In the genomic region with DNA sequence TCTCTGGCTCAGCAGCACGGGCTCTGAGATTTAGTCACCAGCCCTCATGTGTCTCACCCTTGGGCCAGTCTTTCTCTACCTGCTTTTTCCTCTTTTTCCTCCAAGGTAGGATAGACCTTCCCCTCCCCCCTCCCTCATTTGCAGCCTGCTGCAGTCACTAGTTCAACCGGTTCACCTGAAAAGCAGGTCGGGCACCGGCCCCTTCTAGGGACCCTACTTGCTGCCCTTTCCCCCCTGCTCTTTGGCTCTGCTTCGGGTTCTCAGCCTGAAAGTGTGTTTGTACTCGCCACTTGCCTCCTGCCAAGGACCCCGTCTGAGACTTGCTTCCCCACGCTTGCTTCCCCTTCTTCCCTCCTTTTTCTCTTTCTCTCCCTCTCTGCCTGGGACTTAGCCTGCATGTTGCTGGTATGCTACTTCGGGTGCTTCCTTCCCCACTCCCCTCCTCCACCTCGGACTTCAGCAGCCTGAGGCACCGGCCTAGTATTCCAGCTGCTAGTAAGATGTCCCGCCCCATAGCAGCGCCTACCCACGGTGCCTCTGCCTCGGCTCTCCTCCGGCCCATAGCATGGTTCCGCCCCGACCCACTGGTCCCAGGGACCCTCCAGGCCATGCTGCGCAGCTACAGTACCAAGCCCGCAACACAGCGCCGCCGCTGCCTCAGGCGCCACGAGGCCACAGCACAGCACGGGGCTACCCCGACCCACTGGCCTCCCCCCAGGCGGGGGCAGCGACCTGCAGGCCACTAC, we compare ENCODE assay signal across 9 mouse cellular contexts. TPM values are rescaled to one million over a fixed set of nuclear protein-coding genes. Genes with fewer than 3 reads are reported as not detected.
DNase-seq lines count a peak whose midpoint lies in the region; ATAC-seq and TF ChIP-seq lines count a peak whose summit lies in the region.
"Had no signal": no experiment of that assay in that cellular context is flagged by ENCODE, and none has a peak within 500 bp of the region (broad histone marks: within the 10 kb centered on the region; RNA-seq: fewer than 3 reads in every experiment).

No protein-coding gene starts in this region.

- peak overlapping the region; percentile 31 for H3K4me3 ChIP-seq in intestine, embryonic 15.5 days (replicated peaks)
- H3K4me3 ChIP-seq in liver, postnatal 0 days (ENCODE audit: low read depth, low read length), result peak overlapping the region; percentile 26

- ATAC-seq in intestine, embryonic 15.5 days, result peak; percentile 88
- peak; percentile 51; the same call in 1 of the 2 replicates for ATAC-seq in liver, postnatal 0 days
- ATAC-seq: Patski had no signal

- no peak for TF ChIP-seq EP300 in liver, postnatal 0 days (IDR thresholded peaks at IDR 0.05; ENCODE audit: low read depth)

- no peaks in the 10 kb centered on the region for H3K9me3 ChIP-seq in intestine, embryonic 15.5 days
- no peaks in the 10 kb centered on the region for H3K9me3 ChIP-seq in liver, postnatal 0 days (ENCODE audit: low read length)

- peak; percentile 91 for DNase-seq in heart, adult 11 months
- DNase-seq in heart, postnatal 25 days (ENCODE audit: low spot score), result no peak
- DNase-seq in brain, adult 2 months (ENCODE audit: low read depth, low spot score), result peak; percentile 15
- DNase-seq in forelimb bud, embryonic 11.5 days (ENCODE audit: low read depth, low spot score), result peak; percentile 35
- DNase-seq in liver, postnatal 0 days, result peak; percentile 32
- DNase-seq in retina, embryonic 14.5 days (ENCODE audit: low spot score), result peak; percentile 51
- no peak for DNase-seq in adipocyte (ENCODE audit: low spot score)

- 18% methylated on average over 29 of the region's 29 CpGs for WGBS in intestine, embryonic 15.5 days
- 24% methylated on average over 29 of the region's 29 CpGs for WGBS in liver, postnatal 0 days (ENCODE audit: insufficient replicate concordance)

- H3K4me2 ChIP-seq in intestine, embryonic 15.5 days (replicated peaks), result peak overlapping the region; percentile 64
- H3K4me2 ChIP-seq in liver, postnatal 0 days (ENCODE audit: low read depth, low read length), result peak overlapping the region; percentile 69

- H3K27ac ChIP-seq in intestine, embryonic 15.5 days, result no peak overlapping the region
- H3K27ac ChIP-seq in liver, postnatal 0 days (ENCODE audit: low read depth), result no peak overlapping the region

- peak overlapping the region; percentile 47 for H3K9ac ChIP-seq in intestine, embryonic 15.5 days
- peak overlapping the region; percentile 30 for H3K9ac ChIP-seq in liver, postnatal 0 days (replicated peaks)

- H3K36me3 ChIP-seq in intestine, embryonic 15.5 days, result no peaks in the 10 kb centered on the region
- H3K36me3 ChIP-seq in liver, postnatal 0 days (replicated peaks; ENCODE audit: insufficient read depth, low read length), result no peaks in the 10 kb centered on the region

- no peaks in the 10 kb centered on the region for H3K4me1 ChIP-seq in intestine, embryonic 15.5 days (replicated peaks)
- no peaks in the 10 kb centered on the region for H3K4me1 ChIP-seq in liver, postnatal 0 days (ENCODE audit: insufficient read depth)

- H3K27me3 ChIP-seq in intestine, embryonic 15.5 days (replicated peaks), result no peaks in the 10 kb centered on the region
- no peaks in the 10 kb centered on the region for H3K27me3 ChIP-seq in liver, postnatal 0 days (ENCODE audit: insufficient read depth, low read length)

- peak; percentile 14; the same call in 1 of the 2 replicates for TF ChIP-seq CTCF in liver, postnatal 0 days (IDR thresholded peaks at IDR 0.05; ENCODE audit: low read depth)

- intact Hi-C loops in heart, postnatal 25 days (cut with DNase I), result no loop called here

RNA-seq across cellular contexts. Expression of a gene that starts 36.2 kb away (rescaled TPM):
- 1 to 10 TPM; 1.4 to 1.5 TPM for total RNA-seq in heart, postnatal 25 days (2021)
- 6.1 and 7.9 TPM in 2 replicates for polyA plus RNA-seq in intestine, embryonic 15.5 days (2015; fragmentation: Nextera tagmentation; extraction: Ambion mirVana)
- 0.64 and 0.81 TPM in 2 replicates for polyA plus RNA-seq in liver, postnatal 0 days (2015; fragmentation: Nextera tagmentation; extraction: Ambion mirVana)

Comparison
In these comparisons a context has a peak if more than half of its experiments do, and no peak if none do; other contexts are left out.
1. DNase-seq: peak in heart, adult 11 months (single experiment), brain, adult 2 months (single experiment), forelimb bud, embryonic 11.5 days (single experiment), liver, postnatal 0 days (single experiment) and retina, embryonic 14.5 days (single experiment); none in heart, postnatal 25 days (single experiment) and adipocyte (single experiment).